Mouse (Mus musculus): ENCODE data around the gene Hs6st2. TPM values are rescaled to one million over a fixed set of nuclear protein-coding genes. Genes with fewer than 3 reads are reported as not detected.

The Hs6st2 gene
- 21.2 and 23.2 TPM in 2 replicates for polyA plus RNA-seq (2016; fragmentation: Nextera tagmentation; extraction: Ambion mirVana)

DNA sequence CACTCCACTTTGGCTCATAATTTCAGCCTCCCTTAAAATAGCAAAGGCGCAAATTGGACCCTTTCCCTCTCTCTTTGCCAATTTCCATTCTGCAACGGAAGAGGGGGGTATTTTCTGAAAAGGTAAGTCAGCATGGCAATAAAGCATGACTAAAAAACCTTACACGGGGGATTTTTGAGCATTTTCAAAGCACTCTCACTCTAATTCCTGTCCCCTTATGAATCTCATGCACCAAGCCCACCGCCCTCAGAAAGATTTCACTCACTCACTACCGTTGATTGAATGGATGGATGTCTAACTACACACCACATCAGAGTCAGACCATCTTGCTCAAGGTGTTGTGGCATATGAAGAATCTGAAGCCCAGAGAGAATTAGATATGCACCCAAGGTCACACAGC lies at the start of gene Hs6st2:
TSS of gene Hs6st2 (minus strand) at position 101 of the 400 bp plus-strand sequence.
- Histone ChIP-seq H3K9me3 (replicated peaks) (0 out of 2 replicates have a peak, but pooled peaks cover 2% of the 10 kb centered on the region), H3K27ac (peak within 1 kb of the TSS; percentile 90), H3K36me3 (peaks cover 4% of the 10 kb centered on the region; the same call in 1 of the 2 replicates), H3K4me3 (peak within 1 kb of the TSS; percentile 64), H3K27me3 (ENCODE audit: low read depth, poor library complexity, severe bottlenecking) (peaks cover 98% of the 10 kb centered on the region), H3K4me1 (0 out of 2 replicates have a peak, but pooled peaks cover 5% of the 10 kb centered on the region)
- DNase-seq (ENCODE audit: low spot score): no peak
- 21% methylated on average over 5 of the region's 5 CpGs for WGBS

DNA sequence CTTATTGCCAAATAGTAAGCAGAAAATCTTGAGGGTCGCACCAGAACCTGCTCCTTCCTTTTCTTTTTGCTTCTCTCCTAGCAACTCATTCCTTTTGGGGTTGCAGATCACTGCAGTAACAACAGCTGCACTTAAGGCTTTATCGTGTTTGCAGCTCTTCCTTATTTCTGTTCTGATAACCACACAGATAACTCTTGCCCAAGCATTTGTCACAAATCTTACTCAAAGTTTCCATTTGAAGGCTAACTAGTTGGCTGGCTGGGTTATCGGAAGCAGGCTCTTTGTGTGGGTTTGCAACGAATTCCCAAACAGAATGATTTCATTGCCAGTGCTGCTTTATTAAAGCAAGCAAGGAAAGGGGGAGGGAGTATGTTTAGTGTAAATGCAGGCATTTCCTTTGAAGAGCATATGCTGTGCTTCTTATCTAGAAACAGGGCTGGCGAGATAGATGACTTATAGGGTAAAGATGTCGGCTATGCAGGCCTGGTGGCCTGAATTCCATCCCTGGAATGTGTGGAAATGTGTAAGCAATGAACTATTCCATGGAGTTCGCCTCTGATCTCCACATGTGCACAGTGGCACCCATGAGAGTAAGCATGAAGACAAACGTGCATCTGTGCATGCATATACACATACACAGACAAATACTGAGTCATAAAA lies 32.6 kb upstream of the Hs6st2 start:
- no peak for DNase-seq (ENCODE audit: low spot score)
- no peaks in the 10 kb centered on the region for H3K4me1 ChIP-seq
- H3K9me3 ChIP-seq (replicated peaks): no peaks in the 10 kb centered on the region
- H3K4me3 ChIP-seq: no peak overlapping the region
- peaks cover 28% of the 10 kb centered on the region; the same call in 1 of the 2 replicates for H3K27me3 ChIP-seq (ENCODE audit: low read depth, poor library complexity, severe bottlenecking)
- no peak overlapping the region for H3K27ac ChIP-seq
- no peaks in the 10 kb centered on the region for H3K36me3 ChIP-seq
- whole genome bisulfite sequencing: 72% methylated on average over 8 of the region's 8 CpGs

DNA sequence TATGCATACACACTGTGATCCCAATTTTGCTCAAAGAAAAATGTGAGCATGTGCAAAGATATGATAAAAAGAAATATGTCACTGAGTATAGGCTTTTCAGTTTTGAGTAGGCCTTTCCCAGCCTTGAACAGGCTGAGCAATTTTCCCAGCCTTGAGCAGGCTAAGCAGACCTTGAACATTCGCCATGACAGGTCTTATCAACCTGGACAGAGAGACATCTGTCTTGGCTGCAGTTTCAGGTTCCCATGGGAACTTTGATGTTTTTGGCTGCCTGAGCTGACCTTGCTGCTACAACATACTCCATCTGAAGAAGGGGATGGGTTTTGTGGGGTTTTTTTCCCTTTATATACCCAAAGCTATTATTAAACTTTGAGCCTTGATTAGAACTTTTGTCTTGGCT lies 31.3 kb upstream of the Hs6st2 start:
- Histone ChIP-seq H3K9me3 (replicated peaks) (no peaks in the 10 kb centered on the region), H3K36me3 (no peaks in the 10 kb centered on the region), H3K4me1 (no peaks in the 10 kb centered on the region), H3K4me3 (no peak overlapping the region), H3K27ac (no peak overlapping the region), H3K27me3 (ENCODE audit: low read depth, poor library complexity, severe bottlenecking) (peaks cover 38% of the 10 kb centered on the region)
- no peak for DNase-seq (ENCODE audit: low spot score)
- WGBS: 79% methylated on average over 1 of the region's 1 CpGs

DNA sequence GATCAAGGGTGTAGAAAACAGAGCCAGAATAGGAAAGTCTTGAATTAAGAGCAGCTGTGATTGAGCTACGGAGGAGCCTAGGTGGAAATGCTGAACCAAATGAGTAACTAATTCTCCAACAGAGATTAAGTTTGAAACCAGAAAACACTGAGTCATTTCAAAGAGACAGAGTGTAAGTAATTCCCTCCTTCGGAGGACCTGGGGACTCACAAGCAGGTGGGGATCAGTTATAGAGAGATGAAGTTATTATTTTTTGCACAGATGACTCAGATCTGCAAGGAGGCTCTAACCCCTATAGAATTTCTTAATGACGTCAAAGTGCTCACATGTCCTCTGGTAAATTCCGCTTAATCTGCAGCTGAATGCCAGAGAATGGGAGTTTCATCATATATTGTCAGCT lies 21.2 kb upstream of the Hs6st2 start:
- Histone ChIP-seq H3K4me1 (peaks cover 14% of the 10 kb centered on the region; the same call in 1 of the 2 replicates), H3K27me3 (ENCODE audit: low read depth, poor library complexity, severe bottlenecking) (peaks cover 64% of the 10 kb centered on the region), H3K36me3 (no peaks in the 10 kb centered on the region), H3K9me3 (replicated peaks) (no peaks in the 10 kb centered on the region), H3K27ac (no peak overlapping the region), H3K4me3 (no peak overlapping the region)
- 40% methylated on average over 4 of the region's 4 CpGs for WGBS
- DNase-seq (ENCODE audit: low spot score): no peak

DNA sequence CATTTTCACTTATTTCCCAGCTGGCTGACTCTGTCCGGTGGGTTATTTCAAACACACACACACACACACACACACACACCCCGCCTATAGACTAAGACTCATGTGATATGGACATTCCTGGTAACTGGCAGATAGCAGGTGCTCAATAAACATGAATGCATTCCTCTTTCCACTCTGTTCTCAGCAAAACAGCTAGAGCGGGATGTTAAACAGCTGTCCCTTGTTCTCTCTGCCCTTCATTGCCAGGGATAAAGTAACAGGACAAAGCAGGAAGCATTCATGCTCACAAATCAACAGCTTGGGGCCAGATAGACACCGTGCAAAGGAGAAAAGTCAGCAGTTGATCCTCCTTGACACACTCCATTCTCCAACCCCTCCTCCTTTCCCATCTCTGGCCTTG lies 17.4 kb upstream of the Hs6st2 start:
- H3K4me3 ChIP-seq: no peak overlapping the region
- no peak for DNase-seq (ENCODE audit: low spot score)
- H3K27ac ChIP-seq: no peak overlapping the region
- H3K27me3 ChIP-seq (ENCODE audit: low read depth, poor library complexity, severe bottlenecking): peaks cover 49% of the 10 kb centered on the region
- peaks cover 14% of the 10 kb centered on the region; the same call in 1 of the 2 replicates for H3K4me1 ChIP-seq
- no peaks in the 10 kb centered on the region for H3K9me3 ChIP-seq (replicated peaks)
- WGBS: 71% methylated on average over 4 of the region's 4 CpGs
- no peaks in the 10 kb centered on the region for H3K36me3 ChIP-seq

DNA sequence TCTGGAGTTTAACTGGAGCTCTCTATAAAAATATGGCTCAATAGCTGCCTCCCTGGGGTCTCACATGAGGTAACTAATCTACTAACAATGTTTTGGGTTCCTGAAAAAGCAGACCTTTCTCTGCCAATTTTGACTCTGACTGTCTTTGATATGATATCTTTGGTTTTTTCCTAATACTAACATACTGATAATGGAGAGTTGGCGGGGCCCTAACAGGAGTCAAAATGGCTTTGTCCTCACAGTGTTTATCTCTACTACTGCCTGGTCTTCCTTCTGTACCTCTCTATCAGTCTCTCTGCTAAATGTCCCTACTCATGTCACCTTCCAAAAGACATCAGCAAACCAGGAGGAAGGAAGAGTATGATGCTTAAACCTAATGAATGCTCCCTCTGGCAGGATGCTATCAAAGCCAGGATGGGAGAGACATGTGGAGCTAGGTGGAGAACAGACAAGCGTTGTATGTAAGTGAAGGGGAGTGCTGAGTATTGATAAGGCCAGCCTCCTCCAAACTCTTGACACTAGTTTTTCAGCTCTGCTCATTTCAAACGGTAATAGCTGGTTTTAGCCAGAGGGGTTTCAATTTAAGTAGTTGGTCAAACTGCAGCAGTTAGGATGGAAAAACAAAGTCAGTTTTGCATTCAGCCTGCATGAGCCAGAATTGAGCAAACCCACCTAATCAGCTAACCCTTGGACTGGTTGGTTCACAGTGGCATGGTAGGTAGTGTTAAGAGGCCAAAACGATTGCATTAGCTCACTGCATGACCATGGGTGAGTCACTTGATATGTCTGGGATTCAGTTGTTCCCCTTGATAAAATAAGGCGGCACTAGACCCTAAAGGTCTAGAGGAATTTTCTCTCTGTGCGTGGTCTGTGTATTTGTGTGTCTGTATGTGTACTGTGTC lies 4.6 kb upstream of the Hs6st2 start:
- no peaks in the 10 kb centered on the region for H3K36me3 ChIP-seq
- H3K4me3 ChIP-seq: no peak overlapping the region
- H3K9me3 ChIP-seq (replicated peaks): no peaks in the 10 kb centered on the region
- no peaks in the 10 kb centered on the region for H3K4me1 ChIP-seq
- DNase-seq (ENCODE audit: low spot score): no peak
- H3K27ac ChIP-seq: no peak overlapping the region
- peaks cover 73% of the 10 kb centered on the region for H3K27me3 ChIP-seq (ENCODE audit: low read depth, poor library complexity, severe bottlenecking)
- 76% methylated on average over 6 of the region's 6 CpGs for WGBS

DNA sequence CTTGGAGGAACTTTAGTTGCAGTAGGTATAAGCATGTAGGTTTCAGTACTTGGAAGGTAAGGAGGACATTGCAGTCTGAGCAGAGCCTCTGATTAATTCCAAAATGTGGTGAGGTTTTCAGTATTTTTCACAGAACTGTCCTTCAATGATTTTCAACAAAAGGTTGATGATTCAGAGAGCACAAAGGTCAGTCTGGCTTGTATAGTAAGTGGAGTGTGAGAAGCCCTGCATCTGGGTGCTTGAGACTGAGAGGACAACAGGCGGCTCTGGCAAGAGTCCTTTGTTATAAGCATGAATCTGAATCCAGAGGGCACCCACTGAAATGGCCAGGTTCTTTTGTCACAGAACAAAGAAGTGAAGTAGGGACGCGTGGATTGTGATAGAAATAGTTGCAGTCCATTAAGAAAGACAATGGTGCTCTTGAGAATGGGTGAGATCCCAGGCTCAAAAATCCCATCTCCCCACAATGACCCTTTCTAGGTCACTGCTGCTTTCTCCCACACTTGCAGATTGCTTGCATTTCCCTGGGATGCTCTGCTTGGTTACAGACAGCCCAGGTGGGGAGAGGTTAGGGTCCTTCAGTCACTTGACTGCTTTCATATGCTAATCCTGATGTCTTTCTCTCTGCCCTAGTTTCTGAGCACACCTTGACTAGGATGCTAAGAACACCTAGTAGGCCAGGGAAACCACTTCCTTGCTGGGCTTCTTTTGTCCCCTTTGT lies 2.8 kb upstream of the Hs6st2 start:
- Histone ChIP-seq H3K36me3 (no peaks in the 10 kb centered on the region), H3K27me3 (ENCODE audit: low read depth, poor library complexity, severe bottlenecking) (peaks cover 91% of the 10 kb centered on the region), H3K9me3 (replicated peaks) (0 out of 2 replicates have a peak, but pooled peaks cover 2% of the 10 kb centered on the region), H3K4me1 (0 out of 2 replicates have a peak, but pooled peaks cover 4% of the 10 kb centered on the region), H3K27ac (no peak overlapping the region), H3K4me3 (no peak overlapping the region)
- DNase-seq (ENCODE audit: low spot score): no peak
- 59% methylated on average over 3 of the region's 3 CpGs for WGBS

DNA sequence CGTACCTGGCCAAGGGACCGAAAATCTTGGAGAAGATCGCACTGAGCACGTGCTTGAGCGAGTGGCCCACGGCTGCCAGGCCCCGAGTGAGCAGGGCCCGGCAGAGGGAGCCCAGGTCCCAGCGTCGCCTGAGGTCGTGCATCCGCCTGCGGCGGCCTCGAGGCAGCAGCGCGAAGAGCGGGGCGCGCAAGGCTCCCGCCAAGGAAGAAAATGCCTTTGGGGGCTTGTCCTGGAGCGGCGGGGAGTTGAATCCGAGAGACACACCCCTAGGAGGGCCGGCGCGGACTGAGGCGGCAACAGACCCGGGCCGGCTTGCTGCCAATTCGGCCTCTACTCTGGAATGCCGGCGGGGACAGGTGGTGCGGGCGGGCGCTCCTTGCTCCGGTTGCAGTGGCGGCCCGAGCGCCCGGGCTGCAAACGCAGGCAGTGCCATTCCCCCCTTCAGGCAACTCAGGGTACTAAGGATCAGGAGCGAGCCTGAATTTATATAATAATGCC lies 437 bp downstream of the Hs6st2 start:
- Histone ChIP-seq H3K4me3 (peak overlapping the region; percentile 64), H3K27me3 (ENCODE audit: low read depth, poor library complexity, severe bottlenecking) (peaks cover 93% of the 10 kb centered on the region), H3K9me3 (replicated peaks) (0 out of 2 replicates have a peak, but pooled peaks cover 2% of the 10 kb centered on the region), H3K36me3 (peaks cover 8% of the 10 kb centered on the region), H3K4me1 (0 out of 2 replicates have a peak, but pooled peaks cover 5% of the 10 kb centered on the region), H3K27ac (peak overlapping the region; percentile 90)
- peak; percentile 65 for DNase-seq (ENCODE audit: low spot score)
- 13% methylated on average over 35 of the region's 43 CpGs for WGBS

DNA sequence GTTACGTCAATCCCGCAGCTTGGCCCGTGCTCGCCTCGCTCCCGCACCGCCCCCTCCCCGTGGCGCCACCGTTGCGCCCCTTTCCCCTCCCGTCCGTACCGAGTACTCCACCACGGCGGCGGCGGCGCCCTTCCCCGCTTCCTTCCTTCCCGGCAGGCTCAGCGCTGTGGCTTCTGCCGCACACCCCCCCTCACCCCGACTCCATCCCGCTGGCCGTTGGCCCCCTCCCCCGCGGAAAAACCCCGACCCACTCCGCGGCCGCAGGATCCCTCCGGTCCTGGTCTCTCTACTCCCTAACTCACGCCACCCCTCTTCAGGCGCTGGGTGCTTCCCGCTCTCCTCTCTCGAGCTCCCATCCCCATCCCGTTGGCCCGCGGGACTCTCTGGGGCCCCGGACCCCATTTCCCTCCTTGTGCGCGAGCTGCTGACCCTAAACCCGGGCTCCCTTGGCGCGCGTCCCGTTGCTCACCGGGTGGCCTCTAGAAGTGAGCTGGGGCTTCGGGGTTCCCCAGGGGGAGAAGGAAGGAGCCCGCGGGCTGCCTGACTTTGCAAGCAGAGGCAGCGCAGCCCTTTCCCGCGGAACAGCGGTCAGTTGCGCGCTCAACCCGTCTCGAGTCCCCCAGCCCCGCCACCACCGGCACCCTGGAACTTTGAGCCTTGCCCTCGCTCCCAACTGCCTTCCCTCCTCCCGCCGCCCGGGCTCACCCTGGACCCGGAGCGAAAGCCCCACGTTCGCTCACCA lies 1.1 kb downstream of the Hs6st2 start:
- WGBS: 23% methylated on average over 68 of the region's 70 CpGs
- Histone ChIP-seq H3K4me1 (0 out of 2 replicates have a peak, but pooled peaks cover 5% of the 10 kb centered on the region), H3K27me3 (ENCODE audit: low read depth, poor library complexity, severe bottlenecking) (peaks cover 87% of the 10 kb centered on the region), H3K9me3 (replicated peaks) (0 out of 2 replicates have a peak, but pooled peaks cover 2% of the 10 kb centered on the region), H3K4me3 (peak overlapping the region; percentile 64), H3K27ac (peak overlapping the region; percentile 90), H3K36me3 (peaks cover 12% of the 10 kb centered on the region)
- peak; percentile 73 for DNase-seq (ENCODE audit: low spot score)

DNA sequence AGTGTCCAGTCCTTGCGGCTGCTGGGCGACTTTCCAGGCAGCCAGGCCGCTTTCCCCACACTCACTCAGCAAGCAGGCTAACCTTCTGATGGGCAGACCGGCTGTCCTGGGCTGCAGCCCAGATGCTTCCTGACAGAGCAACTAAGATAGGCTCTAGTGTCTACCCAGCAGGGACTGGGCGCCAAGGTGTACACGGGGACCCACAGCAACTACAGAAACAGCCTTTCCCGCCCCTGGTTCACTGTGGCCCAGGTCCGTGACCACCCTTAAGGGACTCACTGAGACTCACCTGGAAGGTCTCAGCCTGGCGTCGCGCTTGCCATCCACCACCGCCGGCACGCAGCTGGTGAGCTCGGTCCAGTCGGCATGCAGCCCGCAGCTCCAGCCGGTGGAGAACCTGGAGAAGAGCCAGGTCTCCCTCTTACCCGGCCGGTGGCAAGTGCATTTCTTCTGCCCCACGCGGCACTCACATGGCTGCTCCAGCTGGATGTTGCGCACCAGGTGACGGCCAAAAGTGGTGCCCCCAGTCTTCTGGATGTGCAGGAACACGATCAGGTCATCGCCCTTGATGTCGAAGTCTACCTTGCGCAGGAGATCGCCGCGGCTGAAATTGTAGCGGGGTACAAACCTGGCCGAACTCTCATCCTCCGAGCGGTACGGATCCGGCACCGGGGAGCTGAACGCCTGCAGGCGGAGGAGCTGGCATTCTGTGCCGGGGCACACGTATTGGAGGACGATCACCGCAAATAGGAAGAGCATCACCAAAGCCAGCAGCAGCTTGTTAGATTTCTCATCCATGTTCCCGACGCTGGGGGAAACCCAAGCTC lies 1.8 kb downstream of the Hs6st2 start:
- peak overlapping the region; percentile 90 for H3K27ac ChIP-seq
- peaks cover 84% of the 10 kb centered on the region for H3K27me3 ChIP-seq (ENCODE audit: low read depth, poor library complexity, severe bottlenecking)
- 18% methylated on average over 46 of the region's 46 CpGs for WGBS
- 0 out of 2 replicates have a peak, but pooled peaks cover 2% of the 10 kb centered on the region for H3K9me3 ChIP-seq (replicated peaks)
- H3K4me1 ChIP-seq: 0 out of 2 replicates have a peak, but pooled peaks cover 5% of the 10 kb centered on the region
- peak overlapping the region; percentile 64 for H3K4me3 ChIP-seq
- H3K36me3 ChIP-seq: peaks cover 16% of the 10 kb centered on the region
- DNase-seq (ENCODE audit: low spot score): peak; percentile 50

DNA sequence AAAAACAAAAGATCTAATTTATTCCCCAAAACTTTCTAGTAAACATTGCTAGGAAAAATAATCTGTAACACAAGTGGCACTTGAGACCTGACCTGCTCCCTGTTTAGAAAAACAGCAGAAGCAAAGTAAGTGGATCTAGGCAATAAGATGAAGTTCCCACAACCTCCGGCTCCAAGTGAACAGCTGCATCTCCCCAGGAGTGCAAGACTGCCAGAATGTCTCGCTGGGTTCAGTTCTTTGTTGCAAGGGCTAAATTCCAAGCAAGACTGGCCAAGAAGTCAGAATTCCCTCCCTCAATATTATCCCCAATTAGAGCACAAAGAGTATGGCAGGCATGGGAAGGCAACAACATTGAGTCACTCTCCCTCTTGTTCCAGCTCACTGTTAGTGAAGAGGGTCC lies 23.4 kb downstream of the Hs6st2 start:
- no peak overlapping the region for H3K4me3 ChIP-seq
- peaks cover under 1% of the 10 kb centered on the region for H3K4me1 ChIP-seq
- H3K27me3 ChIP-seq (ENCODE audit: low read depth, poor library complexity, severe bottlenecking): peaks cover 44% of the 10 kb centered on the region; the same call in 1 of the 2 replicates
- no peaks in the 10 kb centered on the region for H3K9me3 ChIP-seq (replicated peaks)
- H3K27ac ChIP-seq: no peak overlapping the region
- DNase-seq (ENCODE audit: low spot score): no peak
- WGBS: 63% methylated on average over 2 of the region's 2 CpGs
- no peaks in the 10 kb centered on the region for H3K36me3 ChIP-seq
